Mouse (Mus musculus): ENCODE data around the gene Adam15. TPM values are rescaled to one million over a fixed set of nuclear protein-coding genes. Genes with fewer than 3 reads are reported as not detected.
A peak's percentile ranks its signal among the peaks of the same experiment; 100 is the strongest.

Adam15 gene
- polyA plus RNA-seq, 1 experiment, result 112 TPM

DNA sequence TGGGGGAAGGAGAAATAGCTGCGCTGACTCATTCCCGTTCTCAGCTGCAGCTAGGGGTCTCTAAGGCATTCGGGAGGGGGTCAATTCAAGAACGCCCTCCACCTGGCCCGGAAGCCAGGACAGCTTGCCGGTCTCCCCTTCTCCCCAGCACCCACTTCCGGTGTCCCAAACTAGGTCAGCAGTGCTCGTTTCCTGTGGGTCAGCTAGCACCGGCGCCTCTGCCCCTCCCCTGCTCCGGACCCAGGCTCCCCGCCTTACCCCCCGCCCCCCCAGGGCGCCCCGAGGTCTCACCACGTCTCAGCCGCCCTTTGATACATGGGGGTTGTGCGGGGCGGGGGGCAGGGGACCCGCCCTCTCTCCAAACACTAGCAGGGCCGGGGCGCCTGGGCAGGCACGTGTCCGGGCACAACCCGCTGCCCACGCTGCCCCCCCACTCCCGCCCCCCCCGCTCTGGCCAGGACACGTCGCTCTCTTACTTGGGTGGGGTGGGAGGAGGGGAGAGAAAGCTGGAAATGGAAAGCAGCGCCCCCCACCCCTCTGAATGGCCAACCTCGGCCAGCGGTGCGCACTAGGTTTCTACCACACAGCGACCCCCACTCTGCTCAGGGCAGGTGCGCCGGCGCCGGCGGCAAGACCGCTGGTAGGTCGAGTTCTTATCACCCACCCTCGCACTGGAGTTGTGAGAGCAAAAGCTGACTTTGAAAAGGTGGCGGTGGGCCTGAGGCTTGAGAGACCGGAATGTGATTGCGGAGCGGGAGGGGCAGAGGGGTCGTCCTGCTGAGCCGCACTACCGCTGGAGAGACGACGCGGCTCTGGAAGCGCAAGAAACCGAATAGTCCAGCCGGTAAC lies 42.1 kb upstream of the Adam15 start:
- peak; percentile 71 for TF ChIP-seq POLR2A (IDR thresholded peaks at IDR 0.05; ENCODE audit: low read depth, low read length)
- no peak for TF ChIP-seq CTCF (IDR thresholded peaks at IDR 0.05; ENCODE audit: borderline replicate concordance, insufficient read depth, low read length)
- Histone ChIP-seq H3K4me1 (ENCODE audit: control insufficient read depth, insufficient read depth, low read length) (no peaks in the 10 kb centered on the region), H3K4me3 (ENCODE audit: insufficient read depth, low read length) (peak overlapping the region; percentile 79), H3K27ac (ENCODE audit: insufficient read depth, low read length) (peak overlapping the region; percentile 95)

GRCm38 (mm10) chr3:89390699-89391662 lies 41.2 kb upstream of the Adam15 start:
- H3K27ac ChIP-seq (ENCODE audit: insufficient read depth, low read length), result peak overlapping the region; percentile 95
- no peak for TF ChIP-seq CTCF (IDR thresholded peaks at IDR 0.05; ENCODE audit: borderline replicate concordance, insufficient read depth, low read length)
- TF ChIP-seq POLR2A (IDR thresholded peaks at IDR 0.05; ENCODE audit: low read depth, low read length), result peak; percentile 9
- no peaks in the 10 kb centered on the region for H3K4me1 ChIP-seq (ENCODE audit: control insufficient read depth, insufficient read depth, low read length)
- H3K4me3 ChIP-seq (ENCODE audit: insufficient read depth, low read length), result peak overlapping the region; percentile 79

GRCm38 (mm10) chr3:89390111-89390515 lies 40.3 kb upstream of the Adam15 start:
- H3K4me1 ChIP-seq (ENCODE audit: control insufficient read depth, insufficient read depth, low read length), result no peaks in the 10 kb centered on the region
- H3K27ac ChIP-seq (ENCODE audit: insufficient read depth, low read length), result peak overlapping the region; percentile 6; the same call in 1 of the 2 replicates
- TF ChIP-seq CTCF (IDR thresholded peaks at IDR 0.05; ENCODE audit: borderline replicate concordance, insufficient read depth, low read length) (no peak), POLR2A (IDR thresholded peaks at IDR 0.05; ENCODE audit: low read depth, low read length) (no peak)
- no peak overlapping the region for H3K4me3 ChIP-seq (ENCODE audit: insufficient read depth, low read length)

DNA sequence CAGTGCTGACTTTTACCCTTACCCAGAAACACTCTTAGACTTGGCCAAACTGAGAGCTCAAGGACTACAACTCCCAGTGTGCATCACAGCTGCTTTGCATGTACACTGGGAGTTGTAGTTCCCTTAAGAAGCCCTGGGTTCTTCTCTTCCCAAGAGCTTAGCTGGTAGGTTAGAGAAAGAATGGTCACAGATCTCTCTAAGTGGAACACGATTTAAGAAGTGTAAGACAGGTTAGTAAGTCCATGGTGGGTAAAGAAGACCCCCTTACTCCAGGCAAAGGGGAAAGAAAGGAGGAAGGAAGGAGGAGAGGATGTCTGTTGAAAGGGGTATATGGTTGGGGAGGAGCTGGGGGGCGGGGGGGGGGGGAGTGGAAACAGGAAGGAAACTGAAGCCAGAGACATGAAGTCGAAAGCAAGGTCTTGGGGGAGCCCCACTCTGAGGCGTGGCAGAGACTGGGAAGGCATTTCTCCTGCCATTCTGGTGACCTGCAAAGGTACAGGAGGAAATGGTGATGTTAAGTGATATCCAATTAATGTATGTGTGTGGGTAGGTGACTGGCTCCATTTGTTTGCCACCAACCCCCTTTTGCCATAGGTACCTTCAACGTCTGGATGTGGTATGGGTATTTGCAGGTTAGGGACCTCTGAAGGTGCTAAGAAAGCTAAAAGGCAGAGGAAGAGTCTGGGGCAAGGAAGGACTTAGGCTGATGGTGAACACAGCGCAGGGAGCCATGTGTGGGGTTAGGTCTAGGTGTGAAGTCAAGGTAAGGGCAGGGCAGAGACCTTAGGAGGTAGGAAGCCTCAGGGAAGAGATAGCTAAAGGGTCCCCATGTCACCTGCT lies 39.3 kb upstream of the Adam15 start:
- H3K27ac ChIP-seq (ENCODE audit: insufficient read depth, low read length), result no peak overlapping the region
- H3K4me1 ChIP-seq (ENCODE audit: control insufficient read depth, insufficient read depth, low read length), result no peaks in the 10 kb centered on the region
- no peak overlapping the region for H3K4me3 ChIP-seq (ENCODE audit: insufficient read depth, low read length)
- no peak for TF ChIP-seq CTCF (IDR thresholded peaks at IDR 0.05; ENCODE audit: borderline replicate concordance, insufficient read depth, low read length)
- no peak for TF ChIP-seq POLR2A (IDR thresholded peaks at IDR 0.05; ENCODE audit: low read depth, low read length)

- TF ChIP-seq POLR2A (IDR thresholded peaks at IDR 0.05; ENCODE audit: low read depth, low read length) (no peak), CTCF (IDR thresholded peaks at IDR 0.05; ENCODE audit: borderline replicate concordance, insufficient read depth, low read length) (no peak)
- Histone ChIP-seq H3K4me1 (ENCODE audit: control insufficient read depth, insufficient read depth, low read length) (no peaks in the 10 kb centered on the region), H3K4me3 (ENCODE audit: insufficient read depth, low read length) (no peak overlapping the region), H3K27ac (ENCODE audit: insufficient read depth, low read length) (no peak overlapping the region)
Measured at GRCm38 (mm10) chr3:89388134-89388881, 38.5 kb upstream of the Adam15 start.

- TF ChIP-seq POLR2A (IDR thresholded peaks at IDR 0.05; ENCODE audit: low read depth, low read length) (no peak), CTCF (IDR thresholded peaks at IDR 0.05; ENCODE audit: borderline replicate concordance, insufficient read depth, low read length) (no peak)
- Histone ChIP-seq H3K4me3 (ENCODE audit: insufficient read depth, low read length) (no peak overlapping the region), H3K4me1 (ENCODE audit: control insufficient read depth, insufficient read depth, low read length) (no peaks in the 10 kb centered on the region), H3K27ac (ENCODE audit: insufficient read depth, low read length) (no peak overlapping the region)
Measured at GRCm38 (mm10) chr3:89387632-89388031, 37.8 kb upstream of the Adam15 start.

DNA sequence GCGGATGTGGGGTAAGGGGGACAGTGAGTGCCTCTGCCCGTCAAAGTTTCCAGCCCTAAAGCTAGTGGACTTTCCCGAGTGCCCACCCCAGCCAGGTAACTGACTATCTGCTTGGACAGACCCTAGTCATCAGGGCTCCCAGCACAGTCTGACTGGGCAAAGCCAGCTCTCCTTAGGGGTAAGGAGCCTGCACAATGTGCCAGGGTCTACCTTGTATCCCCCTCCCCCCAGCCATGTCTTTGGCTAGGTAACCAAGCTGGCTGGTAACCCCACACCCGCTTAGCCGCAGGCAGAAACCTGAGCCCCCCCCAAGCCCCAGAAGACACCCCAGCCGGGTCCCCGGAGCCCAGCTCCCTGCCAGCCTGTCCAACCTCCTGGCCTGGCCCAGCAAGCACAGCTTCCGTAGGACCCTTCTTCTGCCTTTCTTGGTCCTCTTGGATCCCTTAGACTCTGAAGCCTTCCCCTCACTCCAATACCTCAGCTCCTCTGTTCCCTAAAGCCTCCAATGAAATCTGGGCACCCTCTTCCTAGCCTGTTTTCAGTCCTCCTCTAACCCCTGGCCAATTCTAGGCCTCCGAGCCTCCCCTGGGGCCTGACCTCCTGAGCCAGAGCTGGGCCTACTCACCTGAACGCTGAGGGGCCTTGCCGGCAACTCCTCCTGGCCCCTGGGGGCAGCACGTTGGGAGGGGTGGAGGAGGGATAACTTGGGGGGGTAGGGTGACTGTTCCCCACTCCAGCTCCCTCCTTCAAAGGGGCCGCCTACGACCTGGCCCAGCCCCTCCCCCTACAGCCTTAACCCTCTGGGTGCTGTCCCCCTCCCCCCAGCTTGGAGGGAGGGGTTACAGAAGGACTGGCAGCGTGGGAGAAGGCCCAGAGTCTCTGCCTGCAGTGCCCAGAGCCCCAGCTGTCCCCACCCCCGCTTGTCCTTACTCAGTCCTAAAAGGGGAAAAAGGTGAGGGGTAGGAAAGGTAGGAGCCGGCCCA lies 36.9 kb upstream of the Adam15 start:
- no peak overlapping the region for H3K27ac ChIP-seq (ENCODE audit: insufficient read depth, low read length)
- no peak overlapping the region for H3K4me3 ChIP-seq (ENCODE audit: insufficient read depth, low read length)
- TF ChIP-seq POLR2A (IDR thresholded peaks at IDR 0.05; ENCODE audit: low read depth, low read length) (no peak), CTCF (IDR thresholded peaks at IDR 0.05; ENCODE audit: borderline replicate concordance, insufficient read depth, low read length) (no peak)
- H3K4me1 ChIP-seq (ENCODE audit: control insufficient read depth, insufficient read depth, low read length), result no peaks in the 10 kb centered on the region

DNA sequence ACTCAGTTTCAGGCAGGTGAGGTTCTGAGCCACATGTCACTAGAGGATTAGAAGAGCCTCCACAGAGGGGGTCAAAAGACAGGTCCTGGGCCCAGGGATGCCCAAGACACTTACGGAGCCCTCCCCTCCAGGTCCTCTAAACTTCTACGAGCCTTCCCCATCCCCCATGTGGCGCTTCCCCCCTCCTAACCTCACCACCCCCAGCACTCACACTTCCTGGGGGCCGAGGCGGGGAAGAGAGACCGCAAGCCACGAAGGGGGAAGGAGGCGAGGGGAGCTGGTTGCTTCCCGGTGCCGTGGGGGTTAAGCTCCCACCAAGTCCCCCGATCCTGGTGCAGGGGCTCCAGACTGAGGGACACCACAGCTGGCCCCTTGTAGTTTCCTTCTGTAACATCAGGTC lies 35.7 kb upstream of the Adam15 start:
- no peak for TF ChIP-seq POLR2A (IDR thresholded peaks at IDR 0.05; ENCODE audit: low read depth, low read length)
- TF ChIP-seq CTCF (IDR thresholded peaks at IDR 0.05; ENCODE audit: borderline replicate concordance, insufficient read depth, low read length), result no peak

More for the DNA sequence above, 35.7 kb upstream of the Adam15 start:
- Histone ChIP-seq H3K4me3 (ENCODE audit: insufficient read depth, low read length) (no peak overlapping the region), H3K27ac (ENCODE audit: insufficient read depth, low read length) (no peak overlapping the region), H3K4me1 (ENCODE audit: control insufficient read depth, insufficient read depth, low read length) (no peaks in the 10 kb centered on the region)

Data from embryonic fibroblast, embryonic 13.5 days (primary cell).